Mouse (Mus musculus): ENCODE results near the gene Dnmbp.
A peak's percentile ranks its signal among the peaks of the same experiment; 100 is the strongest.

GRCm38 (mm10) chr19:43959162-43959561, 19.2 kb upstream of the Dnmbp start:
- TF ChIP-seq CEBPB (IDR thresholded peaks at IDR 0.05; ENCODE audit: low read depth) (no peak), CTCF (IDR thresholded peaks at IDR 0.05; ENCODE audit: control insufficient read depth, insufficient read depth, insufficient read length) (peak; percentile 79), MYOD1 (IDR thresholded peaks at IDR 0.05; ENCODE audit: control insufficient read depth, insufficient read length, low read depth) (no peak), MAX (IDR thresholded peaks at IDR 0.05) (no peak), MYOG (IDR thresholded peaks at IDR 0.05; ENCODE audit: control insufficient read depth, extremely low read depth, insufficient read length) (no peak), FOSL1 (IDR thresholded peaks at IDR 0.05; ENCODE audit: insufficient read depth, low read length, poor library complexity, severe bottlenecking) (no peak), USF1 (IDR thresholded peaks at IDR 0.05; ENCODE audit: low read depth) (no peak)
